Mouse (Mus musculus) MEL (cell line): ENCODE measurements around the gene Erbb2.

Experiments
- CHD2 ChIP-seq: IDR thresholded peaks from 2 replicates; pipeline ENCODE4 v1.6.1; 2011; ENCODE audit warnings: low read length, improper control_type of control experiment
- CTCF ChIP-seq, 3 experiments: IDR thresholded peaks in 2 of 3; conservative IDR thresholded peaks in 1 of 3; 2 replicates each; pipeline ENCODE4 v1.5.1; 2011 to 2012; ENCODE audit warnings: low read length in 3 of 3, low read depth in 2 of 3, mild to moderate bottlenecking in 2 of 3, improper control_type of control experiment in 1 of 3, inconsistent platforms in 1 of 3, mixed read lengths in 1 of 3, moderate library complexity in 1 of 3; ENCODE audit not compliant: control insufficient read depth in 1 of 3, insufficient read depth in 1 of 3, poor library complexity in 1 of 3, severe bottlenecking in 1 of 3
- EP300 ChIP-seq, 2 experiments: IDR thresholded peaks; 2 replicates each; pipeline ENCODE4 v1.6.1; 2011; ENCODE audit warnings: improper control_type of control experiment in 2 of 2, low read length in 2 of 2, low read depth in 1 of 2, mild to moderate bottlenecking in 1 of 2
- TBP ChIP-seq: IDR thresholded peaks from 2 replicates; pipeline ENCODE4 v1.8.0; 2011; ENCODE audit warnings: low read depth, low read length, improper control_type of control experiment
- USF1 ChIP-seq: IDR thresholded peaks from 2 replicates; pipeline ENCODE4 v1.6.1; 2014; ENCODE audit warnings: low read depth, mild to moderate bottlenecking, inconsistent platforms, low read length, improper control_type of control experiment, moderate library complexity

DNA sequence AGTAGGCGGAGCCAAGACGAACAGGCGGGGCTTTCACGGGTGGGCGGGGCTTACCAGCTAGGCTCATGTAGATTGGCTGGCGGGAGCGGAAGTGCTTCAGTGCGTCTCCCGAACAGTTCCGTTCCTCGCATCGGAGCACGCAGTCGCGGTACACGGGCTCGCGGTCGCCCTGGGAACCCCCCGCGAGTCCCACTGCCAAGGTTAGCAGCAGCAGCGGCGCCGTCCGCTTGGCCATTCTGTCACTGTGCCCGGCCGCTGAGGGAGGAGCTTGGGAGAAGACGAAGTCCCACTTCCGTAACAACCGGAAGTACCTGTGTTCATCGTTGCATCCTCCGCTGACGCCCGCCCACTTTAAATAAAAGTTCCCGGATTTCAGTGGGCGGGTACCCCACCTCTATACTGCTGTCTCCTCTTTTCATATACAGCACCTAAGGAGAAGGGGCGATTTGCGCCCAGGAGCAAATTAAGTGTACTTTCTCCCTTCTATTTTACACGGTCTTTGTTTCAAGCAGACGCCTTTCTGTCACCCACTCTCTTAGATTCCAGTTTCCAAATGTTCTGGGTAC is 12.0 kb upstream of the Erbb2 start, which contains the start of gene Pgap3:
- TF ChIP-seq EP300 (IDR thresholded peaks at IDR 0.05; ENCODE audit: low read depth in 1 of 2, low read length in 2 of 2) (peak in 1 of 2 experiments; percentile 27; a peak in 1 of 4 replicates), CTCF (IDR thresholded peaks at IDR 0.05 in 2 of 3, conservative IDR thresholded peaks at IDR 0.05 in 1 of 3; ENCODE audit: control insufficient read depth in 1 of 3, insufficient read depth in 1 of 3, low read depth in 2 of 3, low read length in 3 of 3, poor library complexity in 1 of 3, severe bottlenecking in 1 of 3) (no peak), USF1 (no peak), TBP (peak; percentile 78), CHD2 (no peak)
